Mouse (Mus musculus): ENCODE data around the gene Cldn6.

- TF ChIP-seq CTCF (IDR thresholded peaks at IDR 0.05; ENCODE audit: extremely low read depth, insufficient read length, insufficient replicate concordance, low read depth, low read length) (no peak), POLR2A (IDR thresholded peaks at IDR 0.05; ENCODE audit: low read depth, low read length) (no peak)
Observed at GRCm38 (mm10) chr17:23654410-23654809, 24.6 kb upstream of the Cldn6 start.

Measured in small intestine, adult 2 months (tissue).